Mouse (Mus musculus) embryonic facial prominence, embryonic 13.5 days (tissue): ENCODE results near the gene Sertad4. TPM values are rescaled to one million over a fixed set of nuclear protein-coding genes. Genes with fewer than 3 reads are reported as not detected.

Experiments used
- ATAC-seq: fragments of 200-750 bp; cut with Nextera tagmentation; 2 replicates; pipeline ENCODE4 v1.8.0; 2017; ENCODE audit warnings: low read depth; ENCODE audit not compliant: insufficient number of reproducible peaks, insufficient read depth, low FRiP score, low TSS enrichment
- H3K27ac ChIP-seq: fragments of 300-500 bp; sonication (generic); 2 replicates; pipeline ENCODE4 v1.5.1; 2015; ENCODE audit warnings: moderate library complexity, mild to moderate bottlenecking, inconsistent platforms
- H3K27me3 ChIP-seq: fragments of 300-500 bp; sonication (generic); 2 replicates; pipeline ENCODE4 v1.6.1; 2015; ENCODE audit warnings: mild to moderate bottlenecking, inconsistent platforms
- H3K36me3 ChIP-seq: fragments of 300-500 bp; sonication (generic); 2 replicates; pipeline ENCODE4 v1.6.1; 2015; ENCODE audit warnings: mild to moderate bottlenecking, inconsistent platforms
- H3K4me1 ChIP-seq: fragments of 300-500 bp; sonication (generic); 2 replicates; pipeline ENCODE4 v1.6.1; 2015; ENCODE audit warnings: inconsistent platforms
- H3K4me2 ChIP-seq: fragments of 300-500 bp; sonication (generic); 2 replicates; pipeline ENCODE4 v1.6.1; 2015; ENCODE audit warnings: moderate library complexity, mild to moderate bottlenecking, inconsistent platforms
- H3K4me3 ChIP-seq: fragments of 300-500 bp; sonication (generic); 2 replicates; pipeline ENCODE4 v1.5.1; 2015; ENCODE audit warnings: mild to moderate bottlenecking, inconsistent platforms
- H3K9ac ChIP-seq: fragments of 300-500 bp; sonication (generic); 2 replicates; pipeline ENCODE4 v1.6.1; 2015; ENCODE audit warnings: mild to moderate bottlenecking, inconsistent platforms
- H3K9me3 ChIP-seq: fragments of 300-500 bp; sonication (generic); 2 replicates; pipeline ENCODE4 v1.6.1; 2016; ENCODE audit warnings: inconsistent platforms
- WGBS: fragments of 180-500 bp; shearing (Covaris S2); methylation state at CpG from one replicate; pipeline ENCODE4 v1.1.7; 2015; ENCODE audit warnings: mixed read lengths; 5-methylcytosine and 5-hydroxymethylcytosine counted together
- polyA plus RNA-seq: library from polyadenylated mRNA; unstranded; fragments of >200 nt; fragmentation: Nextera tagmentation; extraction: Ambion mirVana; gene quantifications from 2 replicates; pipeline ENCODE4 v1.2.1, GENCODE M21; 2015

The Sertad4 gene
- 70.8 and 71.4 TPM in 2 replicates for polyA plus RNA-seq

DNA sequence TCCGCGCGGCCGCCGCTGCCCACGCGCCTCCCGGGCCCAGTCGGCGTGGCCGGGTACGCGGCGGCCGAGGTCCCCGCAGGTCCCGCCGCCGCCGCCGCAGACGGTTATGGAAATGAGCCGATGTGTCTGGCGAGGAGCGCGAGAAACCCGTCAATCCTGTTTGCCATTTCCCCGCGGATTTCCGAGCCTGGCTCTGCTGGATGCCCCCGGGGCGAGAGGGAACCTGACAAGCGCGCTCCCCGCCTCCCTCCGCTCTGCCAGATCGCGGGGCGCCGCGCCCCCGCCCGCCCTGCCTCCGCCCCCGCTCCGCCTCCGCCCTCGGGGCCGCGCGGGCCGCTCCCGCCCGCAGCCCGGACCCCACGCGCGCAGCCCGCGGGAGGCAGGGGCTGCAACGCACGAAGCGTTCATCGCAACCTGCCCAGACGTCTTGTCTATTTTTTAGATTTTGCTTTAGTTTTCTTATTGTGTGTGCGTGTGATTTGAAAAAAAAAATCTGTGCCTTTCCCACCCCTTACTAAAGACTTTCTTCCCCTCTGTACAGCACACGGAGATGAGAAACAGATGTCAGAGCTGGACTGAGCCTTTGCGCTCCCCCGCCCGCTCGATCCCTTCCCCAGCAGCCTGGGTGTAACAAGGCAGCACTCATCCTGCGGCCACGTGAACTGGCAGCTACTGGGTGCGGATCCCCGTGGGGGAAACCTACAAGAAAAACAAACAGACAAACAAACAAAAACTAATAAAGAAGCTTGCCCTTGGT, at the start of gene Sertad4:
TSS of gene Sertad4 (minus strand) at position 283 of the 757 bp plus-strand sequence.
- peak; percentile 74 for ATAC-seq
- Histone ChIP-seq H3K4me1 (peaks cover 68% of the 10 kb centered on the region), H3K9ac (peak within 1 kb of the TSS; percentile 99), H3K27me3 (0 out of 2 replicates have a peak, but pooled peaks cover 13% of the 10 kb centered on the region), H3K27ac (peak within 1 kb of the TSS; percentile 100), H3K36me3 (0 out of 2 replicates have a peak, but pooled peaks cover 3% of the 10 kb centered on the region), H3K9me3 (no peaks in the 10 kb centered on the region), H3K4me2 (peak within 1 kb of the TSS; percentile 80), H3K4me3 (peak within 1 kb of the TSS; percentile 95)
- under 1% methylated on average over 75 of the region's 75 CpGs for WGBS

DNA sequence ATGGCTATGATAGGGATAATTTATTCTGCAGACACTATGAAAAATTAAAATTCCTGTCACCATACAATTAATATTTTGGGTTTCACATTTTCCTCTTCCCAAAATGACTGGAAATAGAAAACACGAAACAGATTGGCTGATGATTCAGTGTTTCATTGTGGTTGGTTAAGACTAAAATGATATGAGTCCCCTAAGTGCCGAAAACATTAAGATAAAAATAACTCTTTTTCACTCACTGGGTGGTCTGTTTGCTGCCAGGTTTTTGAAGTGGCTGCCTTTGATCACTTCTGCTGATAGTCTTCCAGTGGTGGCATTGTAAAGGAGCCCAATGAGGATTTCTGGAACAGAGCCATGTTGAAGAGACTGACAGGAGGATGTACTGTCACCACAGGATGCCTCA, 46.0 kb upstream of the Sertad4 start:
- Histone ChIP-seq H3K9me3 (peaks cover 4% of the 10 kb centered on the region; the same call in 1 of the 2 replicates), H3K4me2 (no peak overlapping the region), H3K27me3 (no peaks in the 10 kb centered on the region), H3K4me1 (no peaks in the 10 kb centered on the region), H3K36me3 (no peaks in the 10 kb centered on the region), H3K9ac (no peak overlapping the region), H3K4me3 (no peak overlapping the region), H3K27ac (no peak overlapping the region)
- WGBS = 59% methylated on average over 2 of the region's 2 CpGs
- no peak for ATAC-seq

DNA sequence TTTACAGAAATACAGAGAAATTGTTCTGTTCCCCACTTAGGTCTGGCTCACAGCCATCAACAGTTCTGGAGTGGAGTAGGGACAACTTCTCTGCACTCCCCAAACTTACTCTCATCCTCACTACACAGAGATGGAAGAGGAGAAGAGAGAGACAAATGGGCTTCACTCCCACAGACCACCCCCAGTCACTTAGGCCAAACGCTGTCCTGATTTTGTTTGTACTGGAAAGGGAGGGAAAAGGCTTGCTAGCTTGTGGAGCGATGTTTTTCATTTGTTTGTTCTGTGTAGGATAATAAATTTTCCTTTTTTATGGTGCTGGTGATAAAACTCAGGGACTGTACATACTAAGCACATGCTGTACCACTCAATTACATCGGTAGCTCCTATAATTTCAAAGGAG, 45.4 kb upstream of the Sertad4 start:
- no peak overlapping the region for H3K4me2 ChIP-seq
- WGBS = 65% methylated on average over 3 of the region's 3 CpGs
- H3K27me3 ChIP-seq = no peaks in the 10 kb centered on the region
- H3K4me3 ChIP-seq = no peak overlapping the region
- H3K9me3 ChIP-seq = peaks cover 4% of the 10 kb centered on the region; the same call in 1 of the 2 replicates
- no peak overlapping the region for H3K9ac ChIP-seq
- no peaks in the 10 kb centered on the region for H3K4me1 ChIP-seq
- no peaks in the 10 kb centered on the region for H3K36me3 ChIP-seq
- H3K27ac ChIP-seq = no peak overlapping the region
- ATAC-seq = no peak

GRCm38 (mm10) chr1:192898742-192899141, 43.2 kb upstream of the Sertad4 start:
- Histone ChIP-seq H3K36me3 (no peaks in the 10 kb centered on the region), H3K4me2 (no peak overlapping the region), H3K27me3 (no peaks in the 10 kb centered on the region), H3K4me1 (0 out of 2 replicates have a peak, but pooled peaks cover 4% of the 10 kb centered on the region), H3K27ac (no peak overlapping the region), H3K9ac (no peak overlapping the region), H3K4me3 (no peak overlapping the region), H3K9me3 (no peaks in the 10 kb centered on the region)
- WGBS = 23% methylated on average over 2 of the region's 2 CpGs
- ATAC-seq = no peak

- no peaks in the 10 kb centered on the region for H3K27me3 ChIP-seq
- H3K4me3 ChIP-seq = no peak overlapping the region
- H3K9me3 ChIP-seq = no peaks in the 10 kb centered on the region
- H3K4me1 ChIP-seq = 0 out of 2 replicates have a peak, but pooled peaks cover 4% of the 10 kb centered on the region
- WGBS = 59% methylated on average over 10 of the region's 10 CpGs
- no peaks in the 10 kb centered on the region for H3K36me3 ChIP-seq
- no peak overlapping the region for H3K27ac ChIP-seq
- no peak overlapping the region for H3K9ac ChIP-seq
- H3K4me2 ChIP-seq = no peak overlapping the region
- ATAC-seq = no peak
Measured at GRCm38 (mm10) chr1:192897218-192897617, 41.7 kb upstream of the Sertad4 start.

- ATAC-seq = no peak
- no peaks in the 10 kb centered on the region for H3K27me3 ChIP-seq
- no peak overlapping the region for H3K27ac ChIP-seq
- 0 out of 2 replicates have a peak, but pooled peaks cover 4% of the 10 kb centered on the region for H3K4me1 ChIP-seq
- H3K36me3 ChIP-seq = no peaks in the 10 kb centered on the region
- H3K9ac ChIP-seq = no peak overlapping the region
- H3K4me3 ChIP-seq = no peak overlapping the region
- H3K9me3 ChIP-seq = no peaks in the 10 kb centered on the region
- WGBS = 90% methylated on average over 3 of the region's 3 CpGs
- H3K4me2 ChIP-seq = no peak overlapping the region
Measured at GRCm38 (mm10) chr1:192896076-192896475, 40.5 kb upstream of the Sertad4 start.

- no peaks in the 10 kb centered on the region for H3K9me3 ChIP-seq
Measured at GRCm38 (mm10) chr1:192890716-192891115, 35.2 kb upstream of the Sertad4 start.

GRCm38 (mm10) chr1:192882617-192883295, 27.2 kb upstream of the Sertad4 start:
- 71% methylated on average over 2 of the region's 2 CpGs for WGBS
- Histone ChIP-seq H3K27ac (no peak overlapping the region), H3K4me1 (peaks cover 3% of the 10 kb centered on the region; the same call in 1 of the 2 replicates), H3K27me3 (no peaks in the 10 kb centered on the region), H3K36me3 (no peaks in the 10 kb centered on the region), H3K9ac (no peak overlapping the region), H3K4me2 (no peak overlapping the region), H3K4me3 (no peak overlapping the region), H3K9me3 (no peaks in the 10 kb centered on the region)
- ATAC-seq = no peak

More at GRCm38 (mm10) chr1:192890716-192891115, 35.2 kb upstream of the Sertad4 start:
- no peaks in the 10 kb centered on the region for H3K36me3 ChIP-seq
- no peak overlapping the region for H3K4me3 ChIP-seq
- no peaks in the 10 kb centered on the region for H3K27me3 ChIP-seq
- 0 out of 2 replicates have a peak, but pooled peaks cover 4% of the 10 kb centered on the region for H3K4me1 ChIP-seq
- H3K27ac ChIP-seq = no peak overlapping the region
- no peak overlapping the region for H3K4me2 ChIP-seq
- no peak overlapping the region for H3K9ac ChIP-seq
- 66% methylated on average over 3 of the region's 3 CpGs for WGBS
- no peak for ATAC-seq

DNA sequence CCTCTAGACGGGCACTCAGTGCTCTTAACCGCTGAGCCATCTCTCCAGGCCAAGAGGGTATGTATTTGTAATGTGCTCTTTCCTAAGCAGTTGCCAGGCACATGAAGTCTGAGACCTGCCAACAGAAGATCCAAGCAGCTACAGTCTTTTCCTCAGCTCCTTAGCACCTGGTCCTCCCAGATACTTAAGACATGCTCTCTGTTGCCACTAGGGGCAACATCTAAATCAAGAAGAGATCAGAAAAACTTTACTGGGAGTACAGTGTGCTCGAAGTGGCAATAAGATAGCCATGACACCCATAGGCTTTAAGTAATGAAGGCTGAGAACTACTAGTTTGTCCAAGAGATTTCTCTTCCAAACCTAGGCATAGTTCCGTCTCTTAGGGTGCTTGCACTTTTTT, 24.6 kb upstream of the Sertad4 start:
- H3K36me3 ChIP-seq = no peaks in the 10 kb centered on the region
- H3K9ac ChIP-seq = no peak overlapping the region
- H3K4me1 ChIP-seq = peaks cover 3% of the 10 kb centered on the region; the same call in 1 of the 2 replicates
- no peak overlapping the region for H3K27ac ChIP-seq
- ATAC-seq = no peak
- no peaks in the 10 kb centered on the region for H3K27me3 ChIP-seq
- no peak overlapping the region for H3K4me2 ChIP-seq
- no peak overlapping the region for H3K4me3 ChIP-seq
- H3K9me3 ChIP-seq = no peaks in the 10 kb centered on the region
- WGBS = 80% methylated on average over 4 of the region's 4 CpGs

- no peaks in the 10 kb centered on the region for H3K9me3 ChIP-seq
- 86% methylated on average over 7 of the region's 7 CpGs for WGBS
- H3K36me3 ChIP-seq = no peaks in the 10 kb centered on the region
- ATAC-seq = no peak
- no peak overlapping the region for H3K9ac ChIP-seq
- H3K4me1 ChIP-seq = peaks cover 3% of the 10 kb centered on the region; the same call in 1 of the 2 replicates
- no peak overlapping the region for H3K4me2 ChIP-seq
- no peak overlapping the region for H3K27ac ChIP-seq
- no peaks in the 10 kb centered on the region for H3K27me3 ChIP-seq
- H3K4me3 ChIP-seq = no peak overlapping the region
Measured at GRCm38 (mm10) chr1:192879086-192879580, 23.6 kb upstream of the Sertad4 start.

DNA sequence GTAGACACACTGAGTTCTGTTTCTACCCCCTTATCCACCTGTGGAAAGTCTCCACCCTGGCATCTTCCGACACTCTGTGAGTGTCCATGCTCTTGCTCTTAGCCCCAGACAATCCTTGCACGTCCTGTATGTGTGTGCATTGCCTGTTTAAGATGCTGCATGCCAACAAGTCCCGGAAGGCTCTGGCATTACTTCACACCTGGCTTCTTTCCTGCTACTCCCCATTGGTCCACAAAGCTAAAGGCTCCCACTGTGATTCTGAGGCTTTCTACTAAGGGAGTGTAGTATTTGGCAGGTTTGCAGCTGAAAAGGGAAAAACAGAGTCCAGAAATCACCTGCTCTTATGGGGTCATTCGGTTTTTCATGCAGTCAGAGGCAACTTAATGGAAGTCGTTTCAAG, 17.3 kb upstream of the Sertad4 start:
- H3K4me1 ChIP-seq = no peaks in the 10 kb centered on the region
- H3K9ac ChIP-seq = no peak overlapping the region
- 70% methylated on average over 5 of the region's 5 CpGs for WGBS
- no peak overlapping the region for H3K4me2 ChIP-seq
- no peaks in the 10 kb centered on the region for H3K27me3 ChIP-seq
- no peaks in the 10 kb centered on the region for H3K36me3 ChIP-seq
- H3K27ac ChIP-seq = no peak overlapping the region
- H3K9me3 ChIP-seq = no peaks in the 10 kb centered on the region
- no peak overlapping the region for H3K4me3 ChIP-seq
- no peak for ATAC-seq
